Mouse (Mus musculus) liver, embryonic 11.5 days (tissue): ENCODE results near the gene Kbtbd13. TPM values are rescaled to one million over a fixed set of nuclear protein-coding genes. Genes with fewer than 3 reads are reported as not detected.

Experiments
- ATAC-seq: fragments of 200-750 bp; cut with Nextera tagmentation; replicated peaks from 2 replicates; pipeline ENCODE4 v1.8.0; 2017; ENCODE audit warnings: moderate number of reproducible peaks, mild to moderate bottlenecking, moderate TSS enrichment, moderate library complexity; ENCODE audit not compliant: low FRiP score
- DNase-seq: peaks from one replicate; pipeline ENCODE4 v3.0.0-alpha.2; 2017; ENCODE audit warnings: low spot score
- H3K27ac ChIP-seq: fragments of 300-500 bp; sonication (generic); 2 replicates; pipeline ENCODE4 v1.5.1; 2014; ENCODE audit warnings: mild to moderate bottlenecking, low read depth, low read length, control low read depth
- H3K27me3 ChIP-seq: fragments of 300-500 bp; sonication (generic); replicated peaks from 2 replicates; pipeline ENCODE4 v1.6.1; 2014; ENCODE audit warnings: low read length, mixed read lengths; ENCODE audit not compliant: control insufficient read depth, insufficient read depth
- H3K36me3 ChIP-seq: fragments of 300-500 bp; sonication (generic); 2 replicates; pipeline ENCODE4 v1.6.1; 2014; ENCODE audit warnings: mild to moderate bottlenecking, low read length, moderate library complexity, mixed read lengths; ENCODE audit not compliant: control insufficient read depth, insufficient read depth
- H3K4me1 ChIP-seq: fragments of 300-500 bp; sonication (generic); replicated peaks from 2 replicates; pipeline ENCODE4 v1.6.1; 2014; ENCODE audit warnings: low read length, mixed read lengths; ENCODE audit not compliant: control insufficient read depth, insufficient read depth
- H3K4me2 ChIP-seq: fragments of 300-500 bp; sonication (generic); 2 replicates; pipeline ENCODE4 v1.6.1; 2014; ENCODE audit warnings: mild to moderate bottlenecking, control low read depth, moderate library complexity
- H3K4me3 ChIP-seq: fragments of 300-500 bp; sonication (generic); 2 replicates; pipeline ENCODE4 v1.5.1; 2014; ENCODE audit warnings: low read depth, low read length, control low read depth
- H3K9ac ChIP-seq: fragments of 300-500 bp; sonication (generic); 2 replicates; pipeline ENCODE4 v1.6.1; 2014; ENCODE audit warnings: low read depth, low read length, control low read depth
- H3K9me3 ChIP-seq: fragments of 300-500 bp; sonication (generic); 2 replicates; pipeline ENCODE4 v1.6.1; 2016; ENCODE audit warnings: low read length, inconsistent platforms, mixed read lengths; ENCODE audit not compliant: control insufficient read depth
- WGBS: fragments of 180-500 bp; shearing (Covaris S2); extraction: QIAGEN DNeasy Blood & Tissue Kit; methylation state at CpG from one replicate; pipeline ENCODE4 v1.1.7; 2014; 5-methylcytosine and 5-hydroxymethylcytosine counted together
- polyA plus RNA-seq: library from polyadenylated mRNA; unstranded; fragments of >200 nt; fragmentation: Nextera tagmentation; extraction: Ambion mirVana; gene quantifications from 2 replicates; pipeline ENCODE4 v1.2.1, GENCODE M21; 2014

Kbtbd13 gene
- polyA plus RNA-seq, 1 experiment from 2014 or later: 0.43 TPM

- H3K27ac ChIP-seq: no peak overlapping the region
- DNase-seq (no peak), ATAC-seq (no peak)
- H3K9ac ChIP-seq: no peak overlapping the region
- WGBS: 21% methylated on average over 3 of the region's 3 CpGs
- no peaks in the 10 kb centered on the region for H3K4me1 ChIP-seq
- no peak overlapping the region for H3K4me2 ChIP-seq
- no peaks in the 10 kb centered on the region for H3K27me3 ChIP-seq
- no peaks in the 10 kb centered on the region for H3K36me3 ChIP-seq
- H3K9me3 ChIP-seq: no peaks in the 10 kb centered on the region
- no peak overlapping the region for H3K4me3 ChIP-seq
Measured at GRCm38 (mm10) chr9:65424393-65424792, 32.9 kb upstream of the Kbtbd13 start.

DNA sequence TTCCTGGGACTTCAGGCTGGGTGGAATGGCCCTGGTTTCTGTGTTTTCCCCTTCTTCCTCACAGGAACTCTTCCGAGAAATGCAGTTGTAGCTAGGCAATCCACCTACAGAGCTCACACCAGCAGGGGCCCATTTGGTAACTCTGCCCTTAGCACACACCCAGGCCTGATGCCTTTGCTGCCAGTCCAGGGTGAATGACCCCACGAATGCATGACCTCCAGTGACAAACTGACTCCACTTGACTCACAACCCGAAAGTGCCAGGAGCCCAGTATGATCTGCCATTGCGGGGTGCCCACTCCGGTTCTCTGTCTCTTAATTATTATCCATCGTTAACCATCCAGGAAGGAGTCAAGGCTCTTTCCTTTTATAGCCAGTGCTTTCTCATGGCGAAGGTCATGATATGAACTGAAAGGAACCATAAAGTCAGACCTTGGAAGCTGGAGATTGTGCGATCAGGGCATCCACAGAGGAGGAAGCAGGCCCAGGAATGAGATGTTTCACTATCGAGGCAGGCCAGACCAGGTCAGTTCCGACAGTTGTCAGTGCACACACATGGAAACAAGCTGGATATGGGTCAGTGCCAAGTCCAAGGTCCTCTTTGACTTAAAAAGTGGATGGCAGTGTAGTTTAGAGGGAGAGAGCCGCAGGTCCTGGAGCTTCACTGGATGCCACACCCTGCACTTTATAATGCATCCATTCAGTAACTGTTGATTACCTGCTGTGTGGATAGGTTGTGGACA, 31.5 kb upstream of the Kbtbd13 start, which contains the start of gene Slc51b:
Gene Slc51b (minus strand): TSS at position 196 of the 742 bp plus-strand sequence.
- Histone ChIP-seq H3K4me1 (no peaks in the 10 kb centered on the region), H3K9ac (no peak within 1 kb of the TSS), H3K36me3 (no peaks in the 10 kb centered on the region), H3K9me3 (no peaks in the 10 kb centered on the region), H3K27ac (no peak within 1 kb of the TSS), H3K4me2 (no peak within 1 kb of the TSS), H3K4me3 (no peak within 1 kb of the TSS), H3K27me3 (no peaks in the 10 kb centered on the region)
- WGBS: 81% methylated on average over 11 of the region's 11 CpGs
- ATAC-seq: no peak
- DNase-seq: no peak

- Histone ChIP-seq H3K9ac (no peak overlapping the region), H3K36me3 (no peaks in the 10 kb centered on the region), H3K27ac (no peak overlapping the region), H3K4me1 (no peaks in the 10 kb centered on the region), H3K4me2 (no peak overlapping the region), H3K4me3 (no peak overlapping the region), H3K27me3 (no peaks in the 10 kb centered on the region), H3K9me3 (no peaks in the 10 kb centered on the region)
- ATAC-seq (no peak), DNase-seq (no peak)
- 79% methylated on average over 3 of the region's 3 CpGs for WGBS
Measured at GRCm38 (mm10) chr9:65419633-65420032, 28.2 kb upstream of the Kbtbd13 start.

GRCm38 (mm10) chr9:65417738-65418137, 26.3 kb upstream of the Kbtbd13 start:
- Histone ChIP-seq H3K27ac (no peak overlapping the region), H3K4me1 (no peaks in the 10 kb centered on the region), H3K9ac (no peak overlapping the region), H3K4me3 (no peak overlapping the region), H3K9me3 (no peaks in the 10 kb centered on the region), H3K36me3 (no peaks in the 10 kb centered on the region), H3K27me3 (no peaks in the 10 kb centered on the region), H3K4me2 (no peak overlapping the region)
- 46% methylated on average over 3 of the region's 3 CpGs for WGBS
- ATAC-seq: no peak
- DNase-seq: no peak

- H3K4me3 ChIP-seq: no peak overlapping the region
- no peaks in the 10 kb centered on the region for H3K9me3 ChIP-seq
- no peak for DNase-seq
- no peak overlapping the region for H3K4me2 ChIP-seq
- 75% methylated on average over 3 of the region's 3 CpGs for WGBS
- no peak overlapping the region for H3K9ac ChIP-seq
- no peaks in the 10 kb centered on the region for H3K27me3 ChIP-seq
- H3K4me1 ChIP-seq: no peaks in the 10 kb centered on the region
- H3K27ac ChIP-seq: no peak overlapping the region
- H3K36me3 ChIP-seq: no peaks in the 10 kb centered on the region
- ATAC-seq: no peak
Measured at GRCm38 (mm10) chr9:65411326-65411725, 19.9 kb upstream of the Kbtbd13 start.

DNA sequence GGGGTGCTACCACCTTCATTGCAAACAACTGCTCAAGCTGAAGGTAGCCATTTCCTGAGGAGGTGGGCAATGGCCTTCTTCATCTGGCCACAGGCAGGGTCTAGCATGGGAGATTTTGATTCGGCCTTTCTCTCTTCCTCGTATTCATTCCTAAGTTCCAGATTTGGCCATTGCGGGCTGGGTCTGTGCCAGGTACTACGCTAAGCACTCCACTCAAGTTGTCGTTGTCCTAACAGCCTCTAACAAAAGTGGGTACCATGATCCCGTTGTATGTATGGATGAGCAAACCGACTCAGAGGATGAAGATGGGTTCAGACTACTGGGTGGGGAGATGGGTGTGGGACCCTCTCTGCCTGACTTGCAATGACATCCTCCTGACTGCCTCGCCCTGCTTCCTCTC, 18.9 kb upstream of the Kbtbd13 start:
- Histone ChIP-seq H3K4me1 (no peaks in the 10 kb centered on the region), H3K9ac (no peak overlapping the region), H3K27me3 (no peaks in the 10 kb centered on the region), H3K36me3 (no peaks in the 10 kb centered on the region), H3K9me3 (no peaks in the 10 kb centered on the region), H3K27ac (no peak overlapping the region), H3K4me3 (no peak overlapping the region), H3K4me2 (no peak overlapping the region)
- 85% methylated on average over 8 of the region's 8 CpGs for WGBS
- ATAC-seq (no peak), DNase-seq (no peak)

DNA sequence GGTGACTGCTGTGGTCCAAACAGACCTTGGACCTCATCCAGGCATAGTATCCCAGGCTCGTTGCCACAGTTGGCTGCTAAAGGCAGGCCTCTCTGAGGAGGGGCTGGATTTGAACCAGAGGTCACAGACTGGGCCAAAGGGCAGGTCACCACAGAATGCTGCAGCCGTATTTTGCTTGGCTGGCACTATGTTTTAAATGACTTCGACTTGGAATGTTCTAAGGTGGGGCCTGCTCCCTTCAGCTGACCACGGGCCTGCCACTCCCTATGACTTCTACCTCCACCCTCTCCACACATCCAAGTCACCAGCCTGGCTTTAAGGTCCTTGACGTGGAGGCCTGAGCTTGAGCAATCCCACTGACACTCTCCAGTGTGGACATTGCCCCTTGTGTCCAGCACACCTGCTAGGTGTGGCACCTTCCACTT, 17.4 kb upstream of the Kbtbd13 start:
- no peak for DNase-seq
- no peaks in the 10 kb centered on the region for H3K36me3 ChIP-seq
- no peak overlapping the region for H3K4me2 ChIP-seq
- no peak overlapping the region for H3K4me3 ChIP-seq
- H3K27ac ChIP-seq: no peak overlapping the region
- no peak overlapping the region for H3K9ac ChIP-seq
- no peaks in the 10 kb centered on the region for H3K27me3 ChIP-seq
- WGBS: 63% methylated on average over 5 of the region's 5 CpGs
- H3K9me3 ChIP-seq: no peaks in the 10 kb centered on the region
- no peaks in the 10 kb centered on the region for H3K4me1 ChIP-seq
- no peak for ATAC-seq

DNA sequence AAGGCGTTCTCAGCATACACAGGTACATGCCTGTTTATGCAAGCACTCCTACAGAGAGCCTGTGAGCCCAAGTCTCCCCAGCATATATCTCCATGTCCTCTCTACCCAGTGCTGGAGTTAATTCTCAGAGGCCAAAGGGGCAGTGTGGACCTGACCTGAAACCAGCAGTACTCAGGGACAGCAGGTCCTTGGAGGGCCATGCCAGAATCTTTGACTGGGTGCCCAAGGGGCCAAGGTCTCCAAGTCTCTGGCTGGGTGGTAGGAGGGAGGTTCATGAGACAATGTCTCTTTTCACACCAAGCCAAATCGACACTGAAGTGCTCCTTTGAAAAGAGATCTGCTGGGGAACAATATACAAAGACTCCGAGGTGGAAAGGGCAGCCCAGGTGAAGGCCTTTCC, 16.4 kb upstream of the Kbtbd13 start:
- Histone ChIP-seq H3K4me2 (no peak overlapping the region), H3K27me3 (no peaks in the 10 kb centered on the region), H3K9ac (no peak overlapping the region), H3K4me3 (no peak overlapping the region), H3K36me3 (no peaks in the 10 kb centered on the region), H3K27ac (no peak overlapping the region), H3K9me3 (no peaks in the 10 kb centered on the region), H3K4me1 (no peaks in the 10 kb centered on the region)
- ATAC-seq (no peak), DNase-seq (no peak)
- 61% methylated on average over 3 of the region's 3 CpGs for WGBS

DNA sequence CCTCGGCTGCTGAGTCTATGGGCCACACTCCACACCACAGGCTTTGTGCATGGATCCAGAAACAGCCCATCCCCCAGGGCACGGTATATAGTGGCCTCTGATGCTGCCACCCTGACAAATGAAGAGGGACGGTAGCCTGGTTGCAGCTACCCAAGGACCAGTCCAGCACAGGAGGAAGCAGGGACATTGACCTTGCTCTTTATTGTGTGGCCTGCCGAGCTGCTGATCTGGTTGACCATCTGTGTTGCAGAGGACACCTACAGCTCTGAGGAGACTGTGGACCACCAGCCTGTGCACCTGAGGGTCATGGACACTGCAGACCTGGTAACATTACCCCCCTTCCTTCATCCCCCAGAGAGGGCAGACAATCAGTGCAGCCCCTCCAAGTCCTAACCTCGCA, 15.9 kb upstream of the Kbtbd13 start:
- Histone ChIP-seq H3K4me1 (no peaks in the 10 kb centered on the region), H3K27ac (no peak overlapping the region), H3K36me3 (no peaks in the 10 kb centered on the region), H3K4me2 (no peak overlapping the region), H3K9me3 (no peaks in the 10 kb centered on the region), H3K9ac (no peak overlapping the region), H3K27me3 (no peaks in the 10 kb centered on the region), H3K4me3 (no peak overlapping the region)
- ATAC-seq (no peak), DNase-seq (no peak)
- WGBS: 78% methylated on average over 5 of the region's 5 CpGs
